Mouse (Mus musculus): ENCODE results near the gene Rmnd5a.

DNA sequence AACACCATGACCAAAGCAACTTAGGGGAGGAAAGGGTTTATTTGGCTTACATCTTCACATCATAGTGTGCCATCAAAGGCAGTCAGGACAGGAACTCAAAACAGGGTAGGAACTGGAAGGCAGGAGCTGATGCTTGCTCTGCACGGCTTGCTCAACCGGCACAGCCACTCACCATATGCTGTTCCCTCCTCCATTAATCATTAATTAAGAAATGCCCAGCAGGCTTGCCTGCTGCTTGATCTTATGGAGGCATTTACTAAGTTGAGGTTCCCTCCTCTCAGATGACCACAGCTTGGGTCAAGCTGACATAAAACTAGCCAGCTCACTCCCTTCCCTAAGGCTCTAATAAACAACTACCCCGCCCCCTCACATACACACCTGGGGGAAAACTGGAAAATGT is 18.3 kb downstream of the Rmnd5a start:
- TF ChIP-seq CTCF (IDR thresholded peaks at IDR 0.05; ENCODE audit: insufficient read depth, low read length) (no peak), POLR2A (IDR thresholded peaks at IDR 0.05; ENCODE audit: borderline replicate concordance, extremely low read depth, low read depth, low read length) (no peak)

Measured in lung, adult 2 months (tissue).